ENCODE assay signal across 12 mouse cellular contexts in the genomic region with DNA sequence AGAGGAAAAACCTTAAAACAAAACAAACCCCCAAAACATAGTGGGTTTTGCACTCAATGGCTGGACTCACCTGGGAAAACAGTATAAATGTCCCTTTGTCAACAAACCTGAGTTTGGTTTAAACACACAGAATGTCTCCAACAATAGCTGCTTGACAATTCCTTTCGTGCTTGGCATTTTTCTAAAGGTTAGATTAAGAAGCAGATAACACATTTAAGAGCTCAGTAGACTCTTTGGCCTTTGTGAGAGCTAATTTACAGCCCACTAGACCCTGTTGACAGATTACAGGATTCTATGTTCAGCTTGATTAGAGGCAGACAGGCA.
A peak's percentile ranks its signal among the peaks of the same experiment; 100 is the strongest.
DNase-seq lines count a peak whose midpoint lies in the region; ATAC-seq and TF ChIP-seq lines count a peak whose summit lies in the region.
"Had no signal": no experiment of that assay in that cellular context is flagged by ENCODE, and none has a peak within 500 bp of the region (broad histone marks: within the 10 kb centered on the region; RNA-seq: fewer than 3 reads in every experiment).

No protein-coding gene starts in this region.

- no peak for ATAC-seq in heart, embryonic 13.5 days (ENCODE audit: extremely low read depth, insufficient number of reproducible peaks, low FRiP score, low TSS enrichment)
- ATAC-seq in lung, embryonic 14.5 days (ENCODE audit: insufficient read depth) = peak; percentile 28; the same call in 1 of the 2 replicates
- ATAC-seq in embryonic facial prominence, embryonic 13.5 days (ENCODE audit: insufficient number of reproducible peaks, insufficient read depth, low FRiP score, low TSS enrichment, low read depth) = no peak
- ATAC-seq in limb, embryonic 12.5 days (ENCODE audit: insufficient number of reproducible peaks, insufficient read depth, low FRiP score, low TSS enrichment, low read depth) = no peak; the same call in 1 of the 2 replicates
- no peak for ATAC-seq in forebrain, embryonic 16.5 days

- H3K36me3 ChIP-seq in heart, embryonic 13.5 days = no peaks in the 10 kb centered on the region
- no peaks in the 10 kb centered on the region for H3K36me3 ChIP-seq in lung, embryonic 14.5 days (ENCODE audit: insufficient read depth)
- H3K36me3 ChIP-seq in embryonic facial prominence, embryonic 13.5 days = no peaks in the 10 kb centered on the region
- no peaks in the 10 kb centered on the region for H3K36me3 ChIP-seq in limb, embryonic 12.5 days
- no peaks in the 10 kb centered on the region for H3K36me3 ChIP-seq in forebrain, embryonic 16.5 days (ENCODE audit: control insufficient read depth, insufficient read depth)
- H3K36me3 ChIP-seq: forebrain, embryonic 12.5 days had no signal

- H3K27me3 ChIP-seq in heart, embryonic 13.5 days (replicated peaks) = no peaks in the 10 kb centered on the region
- H3K27me3 ChIP-seq in lung, embryonic 14.5 days (ENCODE audit: insufficient read depth, low read length) = no peaks in the 10 kb centered on the region
- no peaks in the 10 kb centered on the region for H3K27me3 ChIP-seq in embryonic facial prominence, embryonic 13.5 days
- H3K27me3 ChIP-seq in limb, embryonic 12.5 days = peaks cover 7% of the 10 kb centered on the region; the same call in 1 of the 2 replicates
- no peaks in the 10 kb centered on the region for H3K27me3 ChIP-seq in forebrain, embryonic 16.5 days (replicated peaks; ENCODE audit: control insufficient read depth, insufficient read depth, low read length)
- H3K27me3 ChIP-seq: forebrain, embryonic 12.5 days had no signal

- H3K27ac ChIP-seq in heart, embryonic 13.5 days (replicated peaks) = peak overlapping the region; percentile 91
- H3K27ac ChIP-seq in lung, embryonic 14.5 days (ENCODE audit: low read depth) = peak overlapping the region; percentile 84
- H3K27ac ChIP-seq in embryonic facial prominence, embryonic 13.5 days = peak overlapping the region; percentile 84
- H3K27ac ChIP-seq in limb, embryonic 12.5 days = peak overlapping the region; percentile 87
- no peak overlapping the region for H3K27ac ChIP-seq in forebrain, embryonic 16.5 days (ENCODE audit: low read length)
- H3K27ac ChIP-seq: forebrain, embryonic 12.5 days; left cerebral cortex, adult 2 months had no signal

- TF ChIP-seq CTCF in lung, embryonic 14.5 days (IDR thresholded peaks at IDR 0.05; ENCODE audit: low read depth) = no peak

- no peaks in the 10 kb centered on the region for H3K9me3 ChIP-seq in heart, embryonic 13.5 days
- no peaks in the 10 kb centered on the region for H3K9me3 ChIP-seq in lung, embryonic 14.5 days (ENCODE audit: low read depth, low read length)
- no peaks in the 10 kb centered on the region for H3K9me3 ChIP-seq in embryonic facial prominence, embryonic 13.5 days
- H3K9me3 ChIP-seq in limb, embryonic 12.5 days = no peaks in the 10 kb centered on the region
- H3K9me3 ChIP-seq in forebrain, embryonic 16.5 days (ENCODE audit: control insufficient read depth, low read length) = no peaks in the 10 kb centered on the region
- H3K9me3 ChIP-seq: forebrain, embryonic 12.5 days had no signal

- peak overlapping the region; percentile 66 for H3K9ac ChIP-seq in heart, embryonic 13.5 days
- no peak overlapping the region for H3K9ac ChIP-seq in lung, embryonic 14.5 days
- H3K9ac ChIP-seq in embryonic facial prominence, embryonic 13.5 days = no peak overlapping the region
- no peak overlapping the region for H3K9ac ChIP-seq in limb, embryonic 12.5 days (replicated peaks)
- H3K9ac ChIP-seq in forebrain, embryonic 16.5 days (replicated peaks; ENCODE audit: low read depth, low read length) = no peak overlapping the region
- H3K9ac ChIP-seq: forebrain, embryonic 12.5 days had no signal

- peaks cover 82% of the 10 kb centered on the region for H3K4me1 ChIP-seq in heart, embryonic 13.5 days
- peaks cover 21% of the 10 kb centered on the region for H3K4me1 ChIP-seq in lung, embryonic 14.5 days (ENCODE audit: insufficient read depth)
- H3K4me1 ChIP-seq in embryonic facial prominence, embryonic 13.5 days = peaks cover 30% of the 10 kb centered on the region
- peaks cover 49% of the 10 kb centered on the region for H3K4me1 ChIP-seq in limb, embryonic 12.5 days (replicated peaks)
- H3K4me1 ChIP-seq in forebrain, embryonic 16.5 days (replicated peaks; ENCODE audit: control insufficient read depth, insufficient read depth, low read length) = peaks cover 7% of the 10 kb centered on the region; the same call in 1 of the 2 replicates

- WGBS in heart, embryonic 13.5 days = 18% methylated on average over 1 of the region's 1 CpGs
- WGBS in lung, embryonic 14.5 days = 26% methylated on average over 1 of the region's 1 CpGs
- WGBS in embryonic facial prominence, embryonic 13.5 days = 10% methylated on average over 1 of the region's 1 CpGs
- 10% methylated on average over 1 of the region's 1 CpGs for WGBS in limb, embryonic 12.5 days
- WGBS in forebrain, embryonic 16.5 days = 34% methylated on average over 1 of the region's 1 CpGs

- H3K4me3 ChIP-seq in heart, embryonic 13.5 days = no peak overlapping the region
- H3K4me3 ChIP-seq in lung, embryonic 14.5 days (ENCODE audit: low read depth, low read length) = no peak overlapping the region
- H3K4me3 ChIP-seq in embryonic facial prominence, embryonic 13.5 days = no peak overlapping the region
- H3K4me3 ChIP-seq in limb, embryonic 12.5 days (replicated peaks) = no peak overlapping the region
- H3K4me3 ChIP-seq in forebrain, embryonic 16.5 days (replicated peaks; ENCODE audit: low read length) = no peak overlapping the region
- H3K4me3 ChIP-seq: forebrain, embryonic 12.5 days; left cerebral cortex, adult 2 months had no signal

- H3K4me2 ChIP-seq in heart, embryonic 13.5 days = peak overlapping the region; percentile 51; the same call in 1 of the 2 replicates
- no peak overlapping the region for H3K4me2 ChIP-seq in lung, embryonic 14.5 days
- peak overlapping the region; percentile 43 for H3K4me2 ChIP-seq in embryonic facial prominence, embryonic 13.5 days
- peak overlapping the region; percentile 44 for H3K4me2 ChIP-seq in limb, embryonic 12.5 days
- no peak overlapping the region for H3K4me2 ChIP-seq in forebrain, embryonic 16.5 days (ENCODE audit: low read length)
- H3K4me2 ChIP-seq: forebrain, embryonic 12.5 days had no signal

- DNase-seq in heart, postnatal 4 days = no peak
- no peak for DNase-seq in lung, embryonic 14.5 days
- no peak for DNase-seq in lung, postnatal 14 days
- no peak for DNase-seq in left cerebral cortex, adult 9 months (ENCODE audit: low spot score in 2 of 2)
- DNase-seq: adrenal gland, adult 8-10 months; lung, adult 18-20 months had no signal

Comparison
In these comparisons a context has a peak if more than half of its experiments do, and no peak if none do; other contexts are left out.
1. H3K4me2 ChIP-seq: peak in heart, embryonic 13.5 days (single experiment), embryonic facial prominence, embryonic 13.5 days (single experiment) and limb, embryonic 12.5 days (single experiment); none in lung, embryonic 14.5 days (single experiment) and forebrain, embryonic 16.5 days (single experiment).